Mouse (Mus musculus) forebrain, postnatal 0 days (tissue): ENCODE data around the gene Cdcp1. TPM values are rescaled to one million over a fixed set of nuclear protein-coding genes. Genes with fewer than 3 reads are reported as not detected.

Experiments
- ATAC-seq: fragments of 200-750 bp; cut with Nextera tagmentation; 2 replicates; pipeline ENCODE4 v1.8.0; 2017; ENCODE audit warnings: mild to moderate bottlenecking, moderate library complexity
- DNase-seq: peaks from one replicate; pipeline ENCODE4 v3.0.0-alpha.2; 2015
- H3K27ac ChIP-seq: fragments of 300-500 bp; sonication (generic); 2 replicates; pipeline ENCODE4 v1.5.1; 2014; ENCODE audit warnings: low read depth, mild to moderate bottlenecking, antibody characterized with exemption, low read length, moderate library complexity, mixed read lengths
- H3K27me3 ChIP-seq: fragments of 300-500 bp; sonication (generic); 2 replicates; pipeline ENCODE4 v1.6.1; 2014; ENCODE audit warnings: mild to moderate bottlenecking, low read length, mixed read lengths; ENCODE audit not compliant: insufficient read depth
- H3K36me3 ChIP-seq: fragments of 300-500 bp; sonication (generic); 2 replicates; pipeline ENCODE4 v1.6.1; 2014; ENCODE audit warnings: mild to moderate bottlenecking, moderate library complexity; ENCODE audit not compliant: insufficient read depth
- H3K4me1 ChIP-seq: fragments of 300-500 bp; sonication (generic); 2 replicates; pipeline ENCODE4 v1.6.1; 2014; ENCODE audit warnings: antibody characterized with exemption; ENCODE audit not compliant: insufficient read depth
- H3K4me2 ChIP-seq: fragments of 300-500 bp; sonication (generic); 2 replicates; pipeline ENCODE4 v1.6.1; 2014; ENCODE audit warnings: low read depth, mild to moderate bottlenecking, moderate library complexity
- H3K4me3 ChIP-seq: fragments of 300-500 bp; sonication (generic); 2 replicates; pipeline ENCODE4 v1.5.1; 2014; ENCODE audit warnings: low read depth, low read length, mixed read lengths
- H3K9ac ChIP-seq: fragments of 300-500 bp; sonication (generic); 2 replicates; pipeline ENCODE4 v1.6.1; 2014; ENCODE audit warnings: mild to moderate bottlenecking
- H3K9me3 ChIP-seq: fragments of 300-500 bp; sonication (generic); 2 replicates; pipeline ENCODE4 v1.6.1; 2016; ENCODE audit warnings: low read length
- CTCF ChIP-seq: sonication (generic); IDR thresholded peaks from 2 replicates; pipeline ENCODE4 v1.5.1; 2016; ENCODE audit warnings: antibody characterized with exemption, control low read depth, low read depth
- WGBS: fragments of 180-500 bp; shearing (Covaris S2); extraction: QIAGEN DNeasy Blood & Tissue Kit; methylation state at CpG from one replicate; pipeline ENCODE4 v1.1.7; 2014; 5-methylcytosine and 5-hydroxymethylcytosine counted together
- polyA plus RNA-seq: library from polyadenylated mRNA; unstranded; fragments of >200 nt; fragmentation: Nextera tagmentation; extraction: Ambion mirVana; gene quantifications from 2 replicates; pipeline ENCODE4 v1.2.1, GENCODE M21; 2015
- total RNA-seq: library from RNA; depleted of rRNA; stranded (reverse); fragments of >200 nt; gene quantifications from 2 replicates; pipeline ENCODE4 v1.2.3, GENCODE M21; 2014

Gene Cdcp1
- total and polyA plus RNA-seq, 2 experiments from 2014 or later = 0.16 to 0.48 TPM

DNA sequence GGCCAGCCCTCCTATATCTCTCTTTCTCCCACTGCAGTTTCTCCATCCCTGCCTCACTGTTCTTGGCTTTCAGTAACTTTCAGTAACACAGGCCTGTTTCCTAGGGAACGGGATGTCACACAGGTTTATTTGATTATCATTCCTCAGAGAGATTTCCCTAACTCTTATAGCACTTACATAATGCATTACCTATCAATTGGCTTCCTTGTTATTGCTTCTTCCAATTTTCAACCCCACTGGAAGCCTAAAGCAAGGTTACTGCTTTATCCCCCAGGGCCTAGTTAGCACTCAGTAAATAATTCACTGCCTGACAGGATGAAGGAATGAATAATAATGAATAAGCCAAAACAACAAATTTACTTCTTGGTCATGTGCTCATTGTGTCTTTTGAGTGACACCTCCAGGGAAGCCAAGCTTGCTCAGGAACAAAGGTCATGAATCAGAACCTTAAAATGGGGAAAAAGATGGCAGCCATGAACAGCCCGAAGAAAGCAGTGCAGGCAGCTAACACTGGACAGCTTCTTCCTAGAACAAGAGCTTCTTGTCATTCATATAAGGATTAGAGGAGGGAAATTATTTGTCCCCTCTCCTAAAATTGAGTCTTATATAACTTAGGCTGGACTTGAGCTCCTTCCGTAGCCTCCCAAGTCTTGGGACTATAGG is 49.9 kb downstream of the Cdcp1 start:
- Histone ChIP-seq H3K4me1 (no peaks in the 10 kb centered on the region), H3K27ac (no peak overlapping the region)
- ATAC-seq = peak; percentile 50; the same call in 1 of the 2 replicates

DNA sequence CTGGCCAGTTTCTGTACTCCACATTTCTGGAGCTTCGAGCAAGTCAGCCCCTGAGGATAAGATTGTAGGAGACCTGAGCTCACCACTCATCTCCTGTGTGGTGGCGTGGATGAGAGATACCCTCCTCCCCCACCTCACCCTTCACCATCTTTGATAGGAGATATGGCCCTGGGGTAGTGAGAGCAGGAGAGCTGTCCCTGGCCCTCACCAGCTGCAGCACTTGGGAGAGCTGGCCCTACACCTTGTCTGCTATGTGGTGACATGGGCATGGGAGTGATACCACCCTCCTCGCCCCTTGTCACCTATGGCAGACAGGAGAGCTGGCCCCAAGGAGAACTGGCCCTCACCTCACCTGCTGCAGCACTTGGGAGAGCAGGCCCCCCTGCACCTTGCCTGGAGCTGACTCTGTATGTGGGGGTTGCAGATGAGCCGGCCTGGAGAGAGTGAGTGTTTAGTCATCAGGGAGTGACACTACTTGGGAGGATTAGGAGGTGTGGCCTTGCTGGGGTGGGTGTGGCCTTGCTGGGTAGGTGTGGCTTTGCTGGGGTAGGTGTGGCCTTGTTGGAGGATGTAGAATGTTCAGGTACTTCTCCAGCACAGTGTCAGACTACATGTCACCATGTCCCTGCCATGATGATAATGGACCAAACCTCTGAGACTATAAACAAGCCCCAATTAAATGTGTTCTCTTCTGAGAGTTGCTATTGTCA is 52.7 kb downstream of the Cdcp1 start:
- WGBS = 88% methylated on average over 4 of the region's 4 CpGs
- Histone ChIP-seq H3K36me3 (no peaks in the 10 kb centered on the region), H3K4me1 (no peaks in the 10 kb centered on the region), H3K4me3 (no peak overlapping the region), H3K9me3 (no peaks in the 10 kb centered on the region), H3K27ac (no peak overlapping the region), H3K27me3 (no peaks in the 10 kb centered on the region), H3K4me2 (no peak overlapping the region), H3K9ac (no peak overlapping the region)
- ATAC-seq (no peak), DNase-seq (no peak)
- no peak for TF ChIP-seq CTCF

More for the DNA sequence above, 49.9 kb downstream of the Cdcp1 start:
- H3K4me3 ChIP-seq = no peak overlapping the region
- no peaks in the 10 kb centered on the region for H3K27me3 ChIP-seq
- TF ChIP-seq CTCF = no peak
- H3K9me3 ChIP-seq = no peaks in the 10 kb centered on the region
- H3K36me3 ChIP-seq = no peaks in the 10 kb centered on the region
- WGBS = 76% methylated on average over 3 of the region's 3 CpGs
- no peak overlapping the region for H3K9ac ChIP-seq
- DNase-seq = no peak
- H3K4me2 ChIP-seq = no peak overlapping the region

DNA sequence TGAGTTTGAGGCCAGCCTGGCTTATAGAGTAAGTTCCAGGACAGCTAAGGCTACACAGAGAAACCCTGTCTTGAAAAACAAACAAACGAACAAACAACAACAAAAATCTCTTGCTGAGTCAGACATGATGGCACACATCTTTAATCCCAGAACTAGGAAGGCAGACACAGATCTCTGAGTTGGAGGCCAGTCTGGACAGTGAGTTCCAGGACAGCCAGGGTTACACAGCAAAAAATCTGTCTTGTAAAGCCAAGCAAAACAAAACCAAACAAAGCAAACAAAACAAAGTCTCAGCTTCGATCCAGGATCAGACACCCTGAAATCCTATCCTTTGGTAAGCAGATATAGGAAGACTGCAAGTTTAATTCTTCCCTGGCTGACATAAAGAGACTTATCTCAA is 54.0 kb downstream of the Cdcp1 start:
- no peaks in the 10 kb centered on the region for H3K27me3 ChIP-seq
- ATAC-seq (no peak), DNase-seq (no peak)
- no peak overlapping the region for H3K4me2 ChIP-seq
- 70% methylated on average over 2 of the region's 2 CpGs for WGBS
- no peak for TF ChIP-seq CTCF
- no peaks in the 10 kb centered on the region for H3K4me1 ChIP-seq
- no peak overlapping the region for H3K9ac ChIP-seq
- H3K27ac ChIP-seq = no peak overlapping the region
- H3K4me3 ChIP-seq = no peak overlapping the region
- H3K9me3 ChIP-seq = no peaks in the 10 kb centered on the region
- no peaks in the 10 kb centered on the region for H3K36me3 ChIP-seq

GRCm38 (mm10) chr9:123159330-123159729 is 56.5 kb downstream of the Cdcp1 start:
- no peak overlapping the region for H3K27ac ChIP-seq
- 62% methylated on average over 7 of the region's 7 CpGs for WGBS
- no peak overlapping the region for H3K4me3 ChIP-seq
- peak; percentile 85 for TF ChIP-seq CTCF
- no peak overlapping the region for H3K4me2 ChIP-seq
- no peaks in the 10 kb centered on the region for H3K9me3 ChIP-seq
- ATAC-seq (peak; percentile 47; the same call in 1 of the 2 replicates), DNase-seq (peak; percentile 80)
- no peaks in the 10 kb centered on the region; the same call in 1 of the 2 replicates for H3K36me3 ChIP-seq
- H3K4me1 ChIP-seq = no peaks in the 10 kb centered on the region
- H3K9ac ChIP-seq = no peak overlapping the region
- H3K27me3 ChIP-seq = no peaks in the 10 kb centered on the region

- Histone ChIP-seq H3K4me1 (no peaks in the 10 kb centered on the region), H3K36me3 (no peaks in the 10 kb centered on the region; the same call in 1 of the 2 replicates), H3K27me3 (no peaks in the 10 kb centered on the region), H3K9ac (no peak overlapping the region), H3K4me3 (no peak overlapping the region), H3K9me3 (no peaks in the 10 kb centered on the region), H3K4me2 (no peak overlapping the region), H3K27ac (no peak overlapping the region)
- DNase-seq = peak; percentile 65
- TF ChIP-seq CTCF = peak; percentile 72
- no peak for ATAC-seq
- WGBS = 60% methylated on average over 8 of the region's 8 CpGs
Measured at GRCm38 (mm10) chr9:123158125-123158836, 57.6 kb downstream of the Cdcp1 start.

GRCm38 (mm10) chr9:123157699-123158098 is 58.1 kb downstream of the Cdcp1 start:
- Histone ChIP-seq H3K4me1 (no peaks in the 10 kb centered on the region), H3K4me3 (no peak overlapping the region), H3K9me3 (no peaks in the 10 kb centered on the region), H3K27ac (no peak overlapping the region), H3K36me3 (no peaks in the 10 kb centered on the region; the same call in 1 of the 2 replicates), H3K27me3 (no peaks in the 10 kb centered on the region), H3K4me2 (no peak overlapping the region), H3K9ac (no peak overlapping the region)
- ATAC-seq (peak; percentile 27), DNase-seq (peak; percentile 18)
- TF ChIP-seq CTCF = no peak
